Mouse (Mus musculus) liver, embryonic 15.5 days (tissue): Measurements from ENCODE around the gene Fam129c. TPM values are rescaled to one million over a fixed set of nuclear protein-coding genes. Genes with fewer than 3 reads are reported as not detected.

Source experiments
- microRNA-seq: library from miRNA; unstranded; fragments of <30 nt; microRNA quantifications from one replicate; pipeline ENCODE4, GENCODE M21; 2016
- polyA plus RNA-seq: library from polyadenylated mRNA; unstranded; fragments of >200 nt; fragmentation: Nextera tagmentation; extraction: Ambion mirVana; gene quantifications from 2 replicates; pipeline ENCODE4 v1.2.1, GENCODE M21; 2015

Gene Fam129c
- polyA plus RNA-seq, 1 experiment from 2014 or later: 0.99 TPM

Small RNAs within 50 kb of the gene (microRNA-seq; reads per million reads assigned to microRNA genes)
- gene Mir6769b: not detected

Other genes with a start within 250 kb of the Fam129c start
- 38.7 and 41.1 TPM in 2 replicates for gene Use1, start 230.8 kb upstream of the Fam129c start, polyA plus RNA-seq
- gene Ocel1, start 226.3 kb upstream of the Fam129c start, polyA plus RNA-seq: 4.6 and 5.2 TPM in 2 replicates
- 24.1 and 27.0 TPM in 2 replicates for gene Nr2f6, start 215.7 kb upstream of the Fam129c start, polyA plus RNA-seq
- 3.3 and 5.2 TPM in 2 replicates for gene Ushbp1, start 201.8 kb upstream of the Fam129c start, polyA plus RNA-seq
- 56.0 and 58.5 TPM in 2 replicates for gene Babam1, start 200.8 kb upstream of the Fam129c start, polyA plus RNA-seq
- gene Ankle1, start 191.6 kb upstream of the Fam129c start, polyA plus RNA-seq: 42.0 and 54.0 TPM in 2 replicates
- 9.1 and 9.2 TPM in 2 replicates for gene Abhd8, start 134.0 kb upstream of the Fam129c start, polyA plus RNA-seq
- gene Mrpl34, start 132.7 kb upstream of the Fam129c start, polyA plus RNA-seq: 81.2 and 96.6 TPM in 2 replicates
- gene Dda1, start 128.4 kb upstream of the Fam129c start, polyA plus RNA-seq: 38.3 and 42.6 TPM in 2 replicates
- gene Ano8, start 111.7 kb upstream of the Fam129c start, polyA plus RNA-seq: 0.15 and 0.20 TPM in 2 replicates
- 4.2 and 5.1 TPM in 2 replicates for gene Gtpbp3, start 109.5 kb upstream of the Fam129c start, polyA plus RNA-seq
- 22.4 and 23.9 TPM in 2 replicates for gene Plvap, start 85.9 kb upstream of the Fam129c start, polyA plus RNA-seq
- gene Ccdc194, start 71.9 kb upstream of the Fam129c start, polyA plus RNA-seq: 0.06 and 0.14 TPM in 2 replicates
- 35.3 and 37.3 TPM in 2 replicates for gene Bst2, start 60.2 kb upstream of the Fam129c start, polyA plus RNA-seq
- gene Mvb12a, start 54.7 kb upstream of the Fam129c start, polyA plus RNA-seq: 31.6 and 35.2 TPM in 2 replicates
- gene Tmem221, start 38.8 kb upstream of the Fam129c start, polyA plus RNA-seq: 0.50 and 0.94 TPM in 2 replicates
- gene Nxnl1, start 31.0 kb upstream of the Fam129c start, polyA plus RNA-seq: 0.09 TPM in 1 of 2 replicates, not detected in the other
- gene Slc27a1, start 28.8 kb upstream of the Fam129c start, polyA plus RNA-seq: 2.3 and 3.0 TPM in 2 replicates
- gene Pgls, start 5.5 kb upstream of the Fam129c start, polyA plus RNA-seq: 90.7 and 92.8 TPM in 2 replicates
- gene Colgalt1, start 13.3 kb downstream of the Fam129c start, polyA plus RNA-seq: 23.0 and 25.6 TPM in 2 replicates
- 0.16 and 0.20 TPM in 2 replicates for gene Unc13a, start 74.1 kb downstream of the Fam129c start, polyA plus RNA-seq
- 6.4 and 6.9 TPM in 2 replicates for gene Jak3, start 78.6 kb downstream of the Fam129c start, polyA plus RNA-seq
- gene Insl3, start 91.6 kb downstream of the Fam129c start, polyA plus RNA-seq: 2.2 and 3.0 TPM in 2 replicates
- gene B3gnt3, start 104.1 kb downstream of the Fam129c start, polyA plus RNA-seq: 4.1 and 5.2 TPM in 2 replicates
- gene Fcho1, start 128.1 kb downstream of the Fam129c start, polyA plus RNA-seq: 23.0 and 25.0 TPM in 2 replicates